Mouse (Mus musculus) CD4-positive, CD25-positive, alpha-beta regulatory T cell, adult 4 months (primary cell): ENCODE measurements around the gene Runx3. TPM values are rescaled to one million over a fixed set of nuclear protein-coding genes. Genes with fewer than 3 reads are reported as not detected.
"Not testable (repeated sequence)": the region's sequence is repeated elsewhere in the genome, so short reads cannot be mapped to it uniquely, and the experiment has no call there.

Experiments used
- ATAC-seq: one replicate; pipeline ENCODE4 v1.8.0; 2017
- polyA plus RNA-seq, 2 experiments: library from polyadenylated mRNA; unstranded; fragments of 100-300 nt; shearing (Covaris generic); gene quantifications; one replicate each; pipeline ENCODE4 v1.2.1; 2017

Runx3 gene
- polyA plus RNA-seq, 2 experiments from 2014 or later = 9.8 to 11.2 TPM

GRCm38 (mm10) chr4:135175406-135176120 is 55.1 kb downstream of the Runx3 start:
- no peak for ATAC-seq

GRCm38 (mm10) chr4:135177568-135177967 is 57.1 kb downstream of the Runx3 start:
- no peak for ATAC-seq

GRCm38 (mm10) chr4:135179077-135179481 is 58.6 kb downstream of the Runx3 start:
- ATAC-seq = peak; percentile 81

- ATAC-seq = no peak
These were observed 61.4 kb downstream of the Runx3 start for GRCm38 (mm10) chr4:135181819-135182218.

GRCm38 (mm10) chr4:135184277-135184676 is 63.8 kb downstream of the Runx3 start:
- not testable (repeated sequence) for ATAC-seq

- no peak for ATAC-seq
These were observed 69.1 kb downstream of the Runx3 start for GRCm38 (mm10) chr4:135189452-135190008.

GRCm38 (mm10) chr4:135190364-135190763 is 69.9 kb downstream of the Runx3 start:
- ATAC-seq = no peak

- ATAC-seq = no peak
These were observed 70.7 kb downstream of the Runx3 start for GRCm38 (mm10) chr4:135191185-135191584.

GRCm38 (mm10) chr4:135191604-135192003 is 71.2 kb downstream of the Runx3 start:
- ATAC-seq = no peak

GRCm38 (mm10) chr4:135192841-135193240 is 72.4 kb downstream of the Runx3 start:
- ATAC-seq = no peak

GRCm38 (mm10) chr4:135197857-135198256 is 77.4 kb downstream of the Runx3 start:
- ATAC-seq = peak; percentile 56

- no peak for ATAC-seq
These were observed 81.3 kb downstream of the Runx3 start for GRCm38 (mm10) chr4:135201771-135202170.

- ATAC-seq = peak; percentile 59
These were observed 82.8 kb downstream of the Runx3 start for GRCm38 (mm10) chr4:135203279-135203678.

- ATAC-seq = no peak
These were observed 83.5 kb downstream of the Runx3 start for GRCm38 (mm10) chr4:135203806-135204560.

GRCm38 (mm10) chr4:135204666-135205065 is 84.2 kb downstream of the Runx3 start:
- ATAC-seq = no peak

GRCm38 (mm10) chr4:135205254-135205653 is 84.8 kb downstream of the Runx3 start:
- no peak for ATAC-seq

GRCm38 (mm10) chr4:135205711-135206600 is 85.5 kb downstream of the Runx3 start:
- peak; percentile 76 for ATAC-seq

- ATAC-seq = no peak
These were observed 89.4 kb downstream of the Runx3 start for GRCm38 (mm10) chr4:135209846-135210245.

GRCm38 (mm10) chr4:135219652-135220051 is 99.2 kb downstream of the Runx3 start:
- peak; percentile 68 for ATAC-seq

- no peak for ATAC-seq
These were observed 100.2 kb downstream of the Runx3 start for GRCm38 (mm10) chr4:135220641-135221040.

- ATAC-seq = no peak
These were observed 101.4 kb downstream of the Runx3 start for GRCm38 (mm10) chr4:135221632-135222407.

- no peak for ATAC-seq
These were observed 103.4 kb downstream of the Runx3 start for GRCm38 (mm10) chr4:135223808-135224207.
